Mouse (Mus musculus) heart, postnatal 0 days (tissue): ENCODE data around the gene Lce1c. TPM values are rescaled to one million over a fixed set of nuclear protein-coding genes. Genes with fewer than 3 reads are reported as not detected.

Source experiments
- ATAC-seq: fragments of 200-750 bp; cut with Nextera tagmentation; 2 replicates; pipeline ENCODE4 v1.8.0; 2017; ENCODE audit warnings: low read depth, moderate number of reproducible peaks, moderate library complexity; ENCODE audit not compliant: insufficient read depth
- DNase-seq: peaks from one replicate; pipeline ENCODE4 v3.0.0-alpha.2; 2016; ENCODE audit warnings: low spot score
- H3K27ac ChIP-seq: fragments of 300-500 bp; sonication (generic); 2 replicates; pipeline ENCODE4 v1.5.1; 2014; ENCODE audit warnings: low read depth, mild to moderate bottlenecking
- H3K27me3 ChIP-seq: fragments of 300-500 bp; sonication (generic); 2 replicates; pipeline ENCODE4 v1.6.1; 2014; ENCODE audit warnings: low read length, mixed read lengths; ENCODE audit not compliant: control insufficient read depth, insufficient read depth
- H3K36me3 ChIP-seq: fragments of 300-500 bp; sonication (generic); replicated peaks from 2 replicates; pipeline ENCODE4 v1.6.1; 2014; ENCODE audit warnings: low read length, mixed read lengths; ENCODE audit not compliant: control insufficient read depth, insufficient read depth
- H3K4me1 ChIP-seq: fragments of 300-500 bp; sonication (generic); 2 replicates; pipeline ENCODE4 v1.6.1; 2014; ENCODE audit warnings: antibody characterized with exemption; ENCODE audit not compliant: control insufficient read depth, insufficient read depth
- H3K4me2 ChIP-seq: fragments of 300-500 bp; sonication (generic); 2 replicates; pipeline ENCODE4 v1.6.1; 2014; ENCODE audit warnings: low read depth, mild to moderate bottlenecking, low read length, moderate library complexity
- H3K4me3 ChIP-seq: fragments of 300-500 bp; sonication (generic); 2 replicates; pipeline ENCODE4 v1.5.1; 2014; ENCODE audit warnings: low read depth, low read length
- H3K9ac ChIP-seq: fragments of 300-500 bp; sonication (generic); replicated peaks from 2 replicates; pipeline ENCODE4 v1.6.1; 2014; ENCODE audit warnings: low read depth, low read length, mixed read lengths
- H3K9me3 ChIP-seq: fragments of 300-500 bp; sonication (generic); replicated peaks from 2 replicates; pipeline ENCODE4 v1.6.1; 2016; ENCODE audit warnings: low read length; ENCODE audit not compliant: control insufficient read depth
- CTCF ChIP-seq: IDR thresholded peaks from 2 replicates; pipeline ENCODE4 v1.5.1; 2016; ENCODE audit warnings: antibody characterized with exemption, control low read depth, low read depth
- EP300 ChIP-seq: IDR thresholded peaks from 2 replicates; pipeline ENCODE4 v1.6.1; 2016; ENCODE audit warnings: antibody characterized with exemption, low read depth
- WGBS: fragments of 180-500 bp; shearing (Covaris S2); extraction: QIAGEN DNeasy Blood & Tissue Kit; methylation state at CpG from one replicate; pipeline ENCODE4 v1.1.7; 2014; 5-methylcytosine and 5-hydroxymethylcytosine counted together
- polyA plus RNA-seq: library from polyadenylated mRNA; unstranded; fragments of >200 nt; fragmentation: Nextera tagmentation; extraction: Ambion mirVana; gene quantifications from 2 replicates; pipeline ENCODE4 v1.2.1, GENCODE M21; 2015
- total RNA-seq: library from RNA; depleted of rRNA; stranded (reverse); fragments of >200 nt; gene quantifications from 2 replicates; pipeline ENCODE4 v1.2.3, GENCODE M21; 2014; ENCODE audit warnings: low replicate concordance; rRNA removed

The Lce1c gene
- total RNA-seq (not detected in 2 replicates), polyA plus RNA-seq (not detected in 2 replicates)

- Histone ChIP-seq H3K36me3 (no peaks in the 10 kb centered on the region), H3K4me1 (no peaks in the 10 kb centered on the region), H3K4me2 (no peak within 1 kb of the TSS), H3K4me3 (no peak within 1 kb of the TSS), H3K9me3 (no peaks in the 10 kb centered on the region), H3K9ac (no peak within 1 kb of the TSS), H3K27ac (no peak within 1 kb of the TSS), H3K27me3 (no peaks in the 10 kb centered on the region)
- 78% methylated on average over 4 of the region's 4 CpGs for WGBS
- DNase-seq = no peak
- no peak for ATAC-seq
- TF ChIP-seq CTCF = no peak
- no peak for TF ChIP-seq EP300
These were observed at the start of gene Lce1c for GRCm38 (mm10) chr3:92678947-92679346. Lce1c (plus strand) TSS chr3:92679247.

- Histone ChIP-seq H3K36me3 (no peaks in the 10 kb centered on the region), H3K27me3 (no peaks in the 10 kb centered on the region), H3K9ac (no peak overlapping the region), H3K4me3 (no peak overlapping the region), H3K9me3 (no peaks in the 10 kb centered on the region), H3K27ac (no peak overlapping the region), H3K4me2 (no peak overlapping the region), H3K4me1 (no peaks in the 10 kb centered on the region)
- 60% methylated on average over 1 of the region's 1 CpGs for WGBS
- ATAC-seq = no peak
- DNase-seq = no peak
- TF ChIP-seq CTCF (no peak), EP300 (no peak)
These were observed 41.0 kb upstream of the Lce1c start for GRCm38 (mm10) chr3:92637745-92638652.

- Histone ChIP-seq H3K9ac (no peak overlapping the region), H3K4me1 (no peaks in the 10 kb centered on the region), H3K27me3 (no peaks in the 10 kb centered on the region), H3K4me3 (no peak overlapping the region), H3K9me3 (no peaks in the 10 kb centered on the region), H3K36me3 (no peaks in the 10 kb centered on the region), H3K4me2 (no peak overlapping the region), H3K27ac (no peak overlapping the region)
- WGBS = 79% methylated on average over 3 of the region's 3 CpGs
- ATAC-seq (no peak), DNase-seq (no peak)
- TF ChIP-seq EP300 (no peak), CTCF (no peak)
These were observed 40.4 kb upstream of the Lce1c start for GRCm38 (mm10) chr3:92638653-92638991.

- 88% methylated on average over 15 of the region's 15 CpGs for WGBS
- no peaks in the 10 kb centered on the region for H3K27me3 ChIP-seq
- H3K9me3 ChIP-seq = no peaks in the 10 kb centered on the region
- H3K4me2 ChIP-seq = no peak overlapping the region
- no peak overlapping the region for H3K27ac ChIP-seq
- no peaks in the 10 kb centered on the region for H3K36me3 ChIP-seq
- H3K4me1 ChIP-seq = no peaks in the 10 kb centered on the region
- TF ChIP-seq EP300 (no peak), CTCF (no peak)
- H3K9ac ChIP-seq = no peak overlapping the region
- H3K4me3 ChIP-seq = no peak overlapping the region
- DNase-seq = no peak
- ATAC-seq = no peak
These were observed 39.2 kb upstream of the Lce1c start for GRCm38 (mm10) chr3:92639854-92640253.

- ATAC-seq = no peak
- 88% methylated on average over 1 of the region's 1 CpGs for WGBS
These were observed 30.8 kb upstream of the Lce1c start, which contains the start of gene Lce1a1 for GRCm38 (mm10) chr3:92648207-92648606. Lce1a1 (minus strand) TSS chr3:92648307.

GRCm38 (mm10) chr3:92656826-92657225 is 22.2 kb upstream of the Lce1c start, which contains the start of gene Lce1b:
Lce1b (minus strand) TSS chr3:92656926.
- H3K36me3 ChIP-seq = no peaks in the 10 kb centered on the region
- ATAC-seq (no peak), DNase-seq (no peak)
- no peaks in the 10 kb centered on the region for H3K4me1 ChIP-seq
- no peak within 1 kb of the TSS for H3K9ac ChIP-seq
- no peaks in the 10 kb centered on the region for H3K9me3 ChIP-seq
- no peak within 1 kb of the TSS for H3K27ac ChIP-seq
- H3K27me3 ChIP-seq = no peaks in the 10 kb centered on the region
- H3K4me3 ChIP-seq = no peak within 1 kb of the TSS
- TF ChIP-seq CTCF (no peak), EP300 (no peak)
- H3K4me2 ChIP-seq = no peak within 1 kb of the TSS

More at GRCm38 (mm10) chr3:92648207-92648606, 30.8 kb upstream of the Lce1c start, which contains the start of gene Lce1a1:
- Histone ChIP-seq H3K4me2 (no peak within 1 kb of the TSS), H3K9ac (no peak within 1 kb of the TSS), H3K4me3 (no peak within 1 kb of the TSS), H3K9me3 (no peaks in the 10 kb centered on the region), H3K4me1 (no peaks in the 10 kb centered on the region), H3K27me3 (no peaks in the 10 kb centered on the region), H3K27ac (no peak within 1 kb of the TSS), H3K36me3 (no peaks in the 10 kb centered on the region)
- no peak for TF ChIP-seq CTCF
- no peak for TF ChIP-seq EP300
- DNase-seq = no peak
